Mouse (Mus musculus) MEL (cell line): ENCODE measurements around the gene Zfp879. TPM values are rescaled to one million over a fixed set of nuclear protein-coding genes. Genes with fewer than 3 reads are reported as not detected.

Source experiments
- DNase-seq: peaks from one replicate; pipeline ENCODE4 v3.0.0; 2011; ENCODE audit warnings: low read depth, low spot score
- H3K27ac ChIP-seq: 2 replicates; pipeline ENCODE4 v1.5.1; 2012; ENCODE audit warnings: low read depth, mild to moderate bottlenecking, control low read depth, low read length, moderate library complexity; ENCODE audit not compliant: control insufficient read depth
- H3K27me3 ChIP-seq, 2 experiments: fragments of 150-350 bp in 1 of 2; sonication (generic) in 1 of 2; 2 replicates each; pipeline ENCODE4 v1.6.1; 2012; ENCODE audit warnings: low read length in 2 of 2, mild to moderate bottlenecking in 2 of 2, improper control_type of control experiment in 1 of 2, moderate library complexity in 1 of 2; ENCODE audit not compliant: insufficient read depth in 2 of 2, control insufficient read depth in 1 of 2
- H3K36me3 ChIP-seq, 2 experiments: 2 replicates each; pipeline ENCODE4 v1.6.1; 2012 to 2014; ENCODE audit warnings: low read length in 2 of 2, improper control_type of control experiment in 1 of 2, inconsistent platforms in 1 of 2, mild to moderate bottlenecking in 1 of 2; ENCODE audit not compliant: insufficient read depth in 2 of 2, control insufficient read depth in 1 of 2
- H3K4me1 ChIP-seq, 2 experiments: fragments of 150-350 bp in 1 of 2; sonication (generic) in 1 of 2; 2 replicates each; pipeline ENCODE4 v1.6.1; 2012; ENCODE audit warnings: low read length in 2 of 2, improper control_type of control experiment in 1 of 2, mild to moderate bottlenecking in 1 of 2; ENCODE audit not compliant: insufficient read depth in 2 of 2, control insufficient read depth in 1 of 2
- H3K4me3 ChIP-seq, 2 experiments: fragments of 150-350 bp in 1 of 2; sonication (generic) in 1 of 2; 2 replicates each; pipeline ENCODE4 v1.5.1; 2012; ENCODE audit warnings: low read depth in 2 of 2, low read length in 2 of 2, mild to moderate bottlenecking in 2 of 2, moderate library complexity in 2 of 2, control low read depth in 1 of 2, improper control_type of control experiment in 1 of 2; ENCODE audit not compliant: control insufficient read depth in 1 of 2, insufficient read depth in 1 of 2
- H3K79me2 ChIP-seq: 2 replicates; pipeline ENCODE4 v1.6.1; 2012; ENCODE audit warnings: mild to moderate bottlenecking, low read length, moderate library complexity; ENCODE audit not compliant: control insufficient read depth, poor library complexity, insufficient read depth
- H3K9ac ChIP-seq: 2 replicates; pipeline ENCODE4 v1.6.1; 2012; ENCODE audit warnings: low read depth, mild to moderate bottlenecking, control low read depth, low read length, moderate library complexity; ENCODE audit not compliant: control insufficient read depth, poor library complexity, severe bottlenecking
- H3K9me3 ChIP-seq: fragments of 150-350 bp; sonication (generic); replicated peaks from 2 replicates; pipeline ENCODE4 v1.6.1; 2012; ENCODE audit warnings: mild to moderate bottlenecking, low read length, improper control_type of control experiment, moderate library complexity; ENCODE audit not compliant: insufficient read depth
- BHLHE40 ChIP-seq: IDR thresholded peaks from 2 replicates; pipeline ENCODE4 v1.6.1; 2012; ENCODE audit warnings: low read depth, mild to moderate bottlenecking, inconsistent platforms, low read length, improper control_type of control experiment, borderline replicate concordance
- E2F4 ChIP-seq: IDR thresholded peaks from 2 replicates; pipeline ENCODE4 v1.6.1; 2011; ENCODE audit warnings: low read depth, low read length, improper control_type of control experiment, borderline replicate concordance
- ELF1 ChIP-seq: IDR thresholded peaks from 2 replicates; pipeline ENCODE4 v1.6.1; 2014; ENCODE audit warnings: low read depth, mild to moderate bottlenecking, inconsistent platforms, low read length, improper control_type of control experiment, moderate library complexity
- EP300 ChIP-seq, 2 experiments: IDR thresholded peaks; 2 replicates each; pipeline ENCODE4 v1.6.1; 2011; ENCODE audit warnings: improper control_type of control experiment in 2 of 2, low read length in 2 of 2, low read depth in 1 of 2, mild to moderate bottlenecking in 1 of 2
- ETS1 ChIP-seq: IDR thresholded peaks from 2 replicates; pipeline ENCODE4 v1.6.1; 2012; ENCODE audit warnings: low read depth, mild to moderate bottlenecking, inconsistent platforms, low read length, improper control_type of control experiment, moderate library complexity
- GATA1 ChIP-seq: IDR thresholded peaks from 2 replicates; pipeline ENCODE4 v1.6.1; 2011; ENCODE audit warnings: low read depth, low read length, improper control_type of control experiment
- MAZ ChIP-seq: IDR thresholded peaks from 2 replicates; pipeline ENCODE4 v1.6.1; 2012; ENCODE audit warnings: low read depth, mild to moderate bottlenecking, inconsistent platforms, low read length, improper control_type of control experiment
- MEF2A ChIP-seq: IDR thresholded peaks from 2 replicates; pipeline ENCODE4 v1.6.1; 2014; ENCODE audit warnings: low read depth, mild to moderate bottlenecking, inconsistent platforms, low read length, improper control_type of control experiment; ENCODE audit not compliant: poor library complexity, insufficient replicate concordance, severe bottlenecking; ENCODE audit errors: extremely low read depth
- MYB ChIP-seq: IDR thresholded peaks from 2 replicates; pipeline ENCODE4 v1.6.1; 2011; ENCODE audit warnings: mild to moderate bottlenecking, low read depth, low read length, improper control_type of control experiment
- NELFE ChIP-seq: IDR thresholded peaks from 2 replicates; pipeline ENCODE4 v1.6.1; 2011; ENCODE audit warnings: low read depth, low read length, improper control_type of control experiment
- NRF1 ChIP-seq: IDR thresholded peaks from 2 replicates; pipeline ENCODE4 v1.6.1; 2014; ENCODE audit warnings: low read depth, mild to moderate bottlenecking, inconsistent platforms, low read length, improper control_type of control experiment, moderate library complexity; ENCODE audit not compliant: poor library complexity, insufficient read depth, severe bottlenecking
- POLR2A ChIP-seq, 2 experiments: IDR thresholded peaks; 2 replicates each; pipeline ENCODE4 v1.6.1; 2011 to 2012; ENCODE audit warnings: low read length in 2 of 2, mild to moderate bottlenecking in 2 of 2, control low read depth in 1 of 2, improper control_type of control experiment in 1 of 2, low read depth in 1 of 2, moderate library complexity in 1 of 2; ENCODE audit not compliant: control insufficient read depth in 1 of 2, insufficient read depth in 1 of 2, poor library complexity in 1 of 2
- POLR2AphosphoS2 ChIP-seq: IDR thresholded peaks from 2 replicates; pipeline ENCODE4 v1.6.1; 2011; ENCODE audit warnings: low read length, improper control_type of control experiment
- RCOR1 ChIP-seq: IDR thresholded peaks from 2 replicates; pipeline ENCODE4 v1.6.1; 2012; ENCODE audit warnings: low read depth, mild to moderate bottlenecking, inconsistent platforms, low read length, improper control_type of control experiment
- SIN3A ChIP-seq: IDR thresholded peaks from 2 replicates; pipeline ENCODE4 v1.6.1; 2012; ENCODE audit warnings: low read length, improper control_type of control experiment, inconsistent platforms
- TAL1 ChIP-seq: IDR thresholded peaks from 2 replicates; pipeline ENCODE4 v1.6.1; 2012; ENCODE audit warnings: mild to moderate bottlenecking, inconsistent platforms, low read length, moderate library complexity, mixed read lengths
- TBP ChIP-seq: IDR thresholded peaks from 2 replicates; pipeline ENCODE4 v1.8.0; 2011; ENCODE audit warnings: low read depth, low read length, improper control_type of control experiment
- TCF12 ChIP-seq: IDR thresholded peaks from 2 replicates; pipeline ENCODE4 v1.6.1; 2014; ENCODE audit warnings: low read depth, mild to moderate bottlenecking, inconsistent platforms, low read length, improper control_type of control experiment, moderate library complexity
- ZC3H11A ChIP-seq: IDR thresholded peaks from 2 replicates; pipeline ENCODE4 v1.6.1; 2012; ENCODE audit warnings: low read depth, mild to moderate bottlenecking, inconsistent platforms, low read length, improper control_type of control experiment
- ZMIZ1 ChIP-seq: IDR thresholded peaks from 2 replicates; pipeline ENCODE4 v1.6.1; 2012; ENCODE audit warnings: low read depth, mild to moderate bottlenecking, inconsistent platforms, low read length, improper control_type of control experiment, moderate library complexity
- ZNF384 ChIP-seq: IDR thresholded peaks from 2 replicates; pipeline ENCODE4 v1.6.1; 2012; ENCODE audit warnings: low read depth, mild to moderate bottlenecking, inconsistent platforms, low read length, improper control_type of control experiment
- polyA plus RNA-seq, 2 experiments: library from polyadenylated mRNA; stranded (reverse) in 1 of 2; unstranded in 1 of 2; fragments of >175 nt in 1 of 2; fragments of >200 nt in 1 of 2; gene quantifications; 2 replicates each; pipeline versions ENCODE4 v1.2.1 to v1.2.4; 2012; ENCODE audit warnings: low replicate concordance in 2 of 2, low read depth in 1 of 2; ENCODE audit not compliant: insufficient read length in 2 of 2, insufficient read depth in 1 of 2, missing spikeins in 1 of 2
- total RNA-seq: library from RNA; depleted of rRNA; stranded (reverse); fragments of 300-350 nt; gene quantifications from 2 replicates; pipeline ENCODE4 v1.2.3, GENCODE M21; 2012

Zfp879 gene
- total and polyA plus RNA-seq, 3 experiments: not detected

DNA sequence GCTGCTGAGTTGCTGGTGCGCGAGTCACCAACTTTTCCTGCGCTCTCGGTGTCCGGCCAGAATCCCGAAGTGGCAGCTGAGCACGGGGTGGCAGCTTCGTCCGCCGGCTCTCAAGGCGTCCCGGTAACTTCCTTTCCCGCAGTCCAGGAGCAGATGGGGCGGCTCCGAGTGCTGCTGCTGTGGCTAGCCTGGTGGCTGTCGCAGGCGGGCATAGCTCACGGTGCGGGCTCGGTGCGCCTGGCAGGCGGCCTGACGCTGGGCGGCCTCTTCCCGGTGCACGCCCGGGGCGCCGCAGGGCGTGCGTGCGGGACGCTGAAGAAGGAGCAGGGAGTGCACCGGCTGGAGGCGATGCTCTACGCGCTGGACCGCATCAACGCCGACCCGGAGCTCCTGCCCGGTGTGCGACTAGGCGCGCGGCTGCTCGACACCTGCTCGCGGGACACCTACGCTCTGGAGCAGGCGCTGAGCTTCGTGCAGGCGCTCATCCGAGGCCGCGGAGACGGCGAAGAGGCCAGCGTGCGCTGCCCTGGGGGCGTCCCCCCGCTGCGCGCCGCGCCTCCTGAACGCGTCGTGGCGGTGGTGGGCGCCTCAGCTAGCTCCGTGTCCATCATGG lies 9.7 kb upstream of the Zfp879 start:
- TF ChIP-seq NRF1: no peak
- no peak overlapping the region for H3K4me3 ChIP-seq
- H3K9ac ChIP-seq: no peak overlapping the region
- no peak overlapping the region for H3K27ac ChIP-seq
- no peaks in the 10 kb centered on the region for H3K27me3 ChIP-seq
- no peaks in the 10 kb centered on the region for H3K36me3 ChIP-seq
- H3K9me3 ChIP-seq: no peaks in the 10 kb centered on the region
- no peak for DNase-seq
- no peaks in the 10 kb centered on the region for H3K79me2 ChIP-seq
- H3K4me1 ChIP-seq: peaks cover 0 to 3% of the 10 kb centered on the region in 2 experiments; a peak in 1 of 4 replicates

DNA sequence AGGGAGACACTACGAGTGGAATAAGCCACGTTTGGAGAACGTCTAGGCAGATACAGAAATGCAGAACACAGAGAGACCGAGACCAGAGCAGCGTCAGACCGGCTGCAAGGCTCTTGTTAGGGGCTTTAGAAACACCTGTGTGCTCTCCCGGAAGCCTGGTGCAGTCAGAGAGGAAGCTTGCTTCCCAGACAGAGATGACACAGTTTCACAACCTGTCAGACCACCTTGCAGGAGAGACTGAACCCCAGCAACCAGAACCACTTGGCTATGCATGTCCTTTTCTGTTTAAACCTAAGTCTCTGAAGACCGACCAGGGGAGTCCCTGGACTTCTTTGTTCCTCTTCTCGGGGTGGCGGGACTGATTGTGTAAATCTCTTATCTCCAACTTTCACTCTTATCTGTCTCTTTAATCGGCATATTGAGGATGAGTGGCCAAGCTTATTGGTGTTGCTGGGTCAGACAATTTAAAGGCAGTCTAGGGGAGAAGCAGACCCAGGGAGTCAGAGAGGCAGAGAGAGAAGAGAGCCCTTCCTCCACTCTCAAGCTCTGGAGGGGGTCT lies 8.9 kb upstream of the Zfp879 start, which contains the start of gene Grm6:
Gene Grm6, plus strand, starts transcription at position 509 of the 559 bp plus-strand sequence.
- peaks cover 0 to 3% of the 10 kb centered on the region in 2 experiments; a peak in 1 of 4 replicates for H3K4me1 ChIP-seq
- TF ChIP-seq ETS1 (no peak), NELFE (no peak), MYB (no peak), E2F4 (no peak), ZMIZ1 (no peak), EP300 (IDR thresholded peaks at IDR 0.05; ENCODE audit: low read depth in 1 of 2, low read length in 2 of 2) (no peak), NRF1 (no peak)
- H3K4me3 ChIP-seq: peak within 1 kb of the TSS; percentile 19 to 48; a peak in 3 of 4 replicates
- H3K27me3 ChIP-seq: no peaks in the 10 kb centered on the region
- peak; percentile 36 for DNase-seq
- no peak within 1 kb of the TSS for H3K27ac ChIP-seq
- H3K9ac ChIP-seq: no peak within 1 kb of the TSS
- no peaks in the 10 kb centered on the region for H3K36me3 ChIP-seq
- H3K9me3 ChIP-seq: no peaks in the 10 kb centered on the region
- H3K79me2 ChIP-seq: no peaks in the 10 kb centered on the region

DNA sequence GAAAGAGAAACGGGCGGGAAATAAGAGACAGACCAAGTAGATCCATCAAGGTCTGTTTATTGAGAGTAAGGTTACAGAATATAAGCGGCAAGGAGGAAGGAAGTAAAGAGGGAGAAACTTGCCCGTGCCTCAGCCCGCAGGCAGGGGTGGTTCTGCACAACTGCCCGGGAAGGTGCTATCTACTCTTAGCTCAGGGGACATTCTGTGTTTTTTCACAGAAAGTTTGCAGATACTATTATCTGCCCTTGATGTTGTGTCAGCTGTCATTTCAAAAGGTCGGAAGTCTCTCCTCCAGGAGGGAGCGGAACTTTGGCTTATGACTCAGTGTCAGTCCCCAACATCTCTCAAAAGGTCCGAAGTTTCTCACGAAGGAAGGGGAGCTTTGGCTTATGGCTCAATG lies 8.0 kb upstream of the Zfp879 start:
- Histone ChIP-seq H3K4me1 (peaks cover 0 to 3% of the 10 kb centered on the region in 2 experiments; a peak in 1 of 4 replicates), H3K9me3 (no peaks in the 10 kb centered on the region), H3K36me3 (no peaks in the 10 kb centered on the region)
- TF ChIP-seq POLR2A (IDR thresholded peaks at IDR 0.05; ENCODE audit: control insufficient read depth in 1 of 2, insufficient read depth in 1 of 2, low read depth in 1 of 2, low read length in 2 of 2, poor library complexity in 1 of 2) (no peak), ZC3H11A (no peak), ZNF384 (0 out of 2 replicates have a peak, but pooled peaks have one; percentile 22), TAL1 (peak; percentile 55), EP300 (IDR thresholded peaks at IDR 0.05; ENCODE audit: low read depth in 1 of 2, low read length in 2 of 2) (peak; percentile 56 to 58), ELF1 (no peak), SIN3A (peak; percentile 42), ETS1 (peak; percentile 64; the same call in 1 of the 2 replicates), MYB (no peak), GATA1 (peak; percentile 49; the same call in 1 of the 2 replicates), ZMIZ1 (no peak), POLR2AphosphoS2 (no peak), TBP (peak; percentile 63), BHLHE40 (peak; percentile 12; the same call in 1 of the 2 replicates), TCF12 (peak; percentile 37; the same call in 1 of the 2 replicates), RCOR1 (0 out of 2 replicates have a peak, but pooled peaks have one; percentile 18), MEF2A (no peak), MAZ (no peak)
- TF ChIP-seq, all 39 proteins: peak for 10
- Histone ChIP-seq H3K4me3 (peak overlapping the region; percentile 4 to 48; a peak in 3 of 4 replicates), H3K27me3 (no peaks in the 10 kb centered on the region), H3K79me2 (no peaks in the 10 kb centered on the region), H3K9ac (peak overlapping the region; percentile 10; the same call in 1 of the 2 replicates), H3K27ac (no peak overlapping the region)
- DNase-seq: peak; percentile 65
